Mouse (Mus musculus) thymus, postnatal 36 days (tissue): Measurements from ENCODE around the gene Pptc7.
"Not testable (repeated sequence)": the region's sequence is repeated elsewhere in the genome, so short reads cannot be mapped to it uniquely, and the experiment has no call there.

ENCODE experiments used
- DNase-seq, 2 experiments: peaks; one replicate each; pipeline ENCODE4 v3.0.0; 2022; ENCODE audit warnings: mixed read lengths in 2 of 2

Pptc7 gene

GRCm38 (mm10) chr5:122302810-122303745 is 18.9 kb downstream of the Pptc7 start:
- DNase-seq = no peak

- no peak for DNase-seq
These were observed 19.8 kb downstream of the Pptc7 start for GRCm38 (mm10) chr5:122303937-122304336.

GRCm38 (mm10) chr5:122304541-122304940 is 20.4 kb downstream of the Pptc7 start:
- no peak for DNase-seq

- no peak for DNase-seq
These were observed 21.3 kb downstream of the Pptc7 start for GRCm38 (mm10) chr5:122305472-122305871.

GRCm38 (mm10) chr5:122306536-122306935 is 22.4 kb downstream of the Pptc7 start:
- no peak for DNase-seq

- peak; percentile 61 to 82 for DNase-seq
These were observed 26.5 kb downstream of the Pptc7 start for GRCm38 (mm10) chr5:122310699-122311098.

GRCm38 (mm10) chr5:122311692-122312091 is 27.5 kb downstream of the Pptc7 start:
- peak; percentile 64 to 86 for DNase-seq

- DNase-seq = no peak
These were observed 28.2 kb downstream of the Pptc7 start for GRCm38 (mm10) chr5:122312346-122312745.

- peak; percentile 56 to 70 for DNase-seq
These were observed 28.9 kb downstream of the Pptc7 start for GRCm38 (mm10) chr5:122312942-122313684.

- DNase-seq = peak; percentile 62 to 71
These were observed 31.0 kb downstream of the Pptc7 start for GRCm38 (mm10) chr5:122314966-122315667.

- peak; percentile 69 to 81 for DNase-seq
These were observed 33.3 kb downstream of the Pptc7 start for GRCm38 (mm10) chr5:122317329-122318045.

GRCm38 (mm10) chr5:122318100-122318499 is 33.9 kb downstream of the Pptc7 start:
- peak; percentile 58 to 69 for DNase-seq

GRCm38 (mm10) chr5:122318976-122319375 is 34.8 kb downstream of the Pptc7 start:
- not testable (repeated sequence) for DNase-seq

GRCm38 (mm10) chr5:122319474-122320204 is 35.5 kb downstream of the Pptc7 start:
- no peak for DNase-seq

GRCm38 (mm10) chr5:122320205-122320781 is 36.1 kb downstream of the Pptc7 start:
- no peak for DNase-seq

GRCm38 (mm10) chr5:122323523-122323922 is 39.4 kb downstream of the Pptc7 start:
- DNase-seq = no peak

GRCm38 (mm10) chr5:122324608-122325431 is 40.7 kb downstream of the Pptc7 start:
- no peak for DNase-seq

GRCm38 (mm10) chr5:122325477-122325876 is 41.3 kb downstream of the Pptc7 start:
- DNase-seq = no peak

- DNase-seq = no peak
These were observed 43.1 kb downstream of the Pptc7 start for GRCm38 (mm10) chr5:122327283-122327682.

GRCm38 (mm10) chr5:122330269-122330668 is 46.1 kb downstream of the Pptc7 start:
- DNase-seq = no peak
